Mouse (Mus musculus) cerebellum, adult 18-20 months (tissue): Measurements from ENCODE around the gene Bcl6b.

Source experiments
- DNase-seq, 2 experiments: peaks; one replicate each; pipeline ENCODE4 v3.0.0; 2021

Gene Bcl6b

GRCm38 (mm10) chr11:70211972-70212371 lies 17.6 kb downstream of the Bcl6b start:
- no peak for DNase-seq

- DNase-seq = no peak
Observed at GRCm38 (mm10) chr11:70210681-70211080, 18.9 kb downstream of the Bcl6b start.

- no peak for DNase-seq
Observed at GRCm38 (mm10) chr11:70208778-70209388, 20.7 kb downstream of the Bcl6b start.

- DNase-seq = no peak
Observed at GRCm38 (mm10) chr11:70207283-70207682, 22.3 kb downstream of the Bcl6b start.

- no peak for DNase-seq
Observed at GRCm38 (mm10) chr11:70206801-70207200, 22.8 kb downstream of the Bcl6b start.

GRCm38 (mm10) chr11:70201691-70202090 lies 27.9 kb downstream of the Bcl6b start:
- DNase-seq = peak; percentile 84 to 88

- DNase-seq = no peak
Observed at GRCm38 (mm10) chr11:70200036-70200608, 29.5 kb downstream of the Bcl6b start.

GRCm38 (mm10) chr11:70199107-70199506 lies 30.5 kb downstream of the Bcl6b start:
- no peak for DNase-seq

- DNase-seq = no peak
Observed at GRCm38 (mm10) chr11:70198332-70198731, 31.3 kb downstream of the Bcl6b start.

GRCm38 (mm10) chr11:70193354-70194285 lies 36.0 kb downstream of the Bcl6b start:
- no peak for DNase-seq

- DNase-seq = no peak
Observed at GRCm38 (mm10) chr11:70192157-70192556, 37.4 kb downstream of the Bcl6b start.

GRCm38 (mm10) chr11:70191188-70191587 lies 38.4 kb downstream of the Bcl6b start:
- DNase-seq = no peak

- DNase-seq = no peak
Observed at GRCm38 (mm10) chr11:70189319-70190134, 40.1 kb downstream of the Bcl6b start.

- DNase-seq = no peak
Observed at GRCm38 (mm10) chr11:70185120-70185519, 44.5 kb downstream of the Bcl6b start.

- no peak for DNase-seq
Observed at GRCm38 (mm10) chr11:70180496-70180895, 49.1 kb downstream of the Bcl6b start.

GRCm38 (mm10) chr11:70179401-70179800 lies 50.2 kb downstream of the Bcl6b start:
- peak; percentile 33 to 42 for DNase-seq

- no peak for DNase-seq
Observed at GRCm38 (mm10) chr11:70178756-70179155, 50.8 kb downstream of the Bcl6b start.

- DNase-seq = peak; percentile 28 to 45
Observed at GRCm38 (mm10) chr11:70178311-70178710, 51.3 kb downstream of the Bcl6b start.

GRCm38 (mm10) chr11:70177647-70178046 lies 52.0 kb downstream of the Bcl6b start:
- peak in 1 of 2 experiments; percentile 19 for DNase-seq

GRCm38 (mm10) chr11:70174491-70174890 lies 55.1 kb downstream of the Bcl6b start:
- DNase-seq = no peak
